Mouse (Mus musculus) lung, adult 2 months (tissue): ENCODE measurements at regions not wholly inside any gene's neighbourhood (a gene's known extent, or its start where the extent isn't known, plus 50 kb on each side); places are given as distances from the start of the nearest gene placed in this dataset.
A peak's percentile ranks its signal among the peaks of the same experiment; 100 is the strongest.

ENCODE experiments used
- DNase-seq: peaks from one replicate; pipeline ENCODE4 v3.0.0; 2022
- H3K4me1 ChIP-seq: fragments of 200-500 bp; 2 replicates; pipeline ENCODE4 v1.6.1; 2011; ENCODE audit warnings: low read length; ENCODE audit not compliant: control insufficient read depth, insufficient read depth
- H3K4me3 ChIP-seq: fragments of 200-500 bp; replicated peaks from 2 replicates; pipeline ENCODE3; 2011; ENCODE audit warnings: low read depth, mild to moderate bottlenecking, control low read depth, low read length; ENCODE audit errors: extremely low read depth
- CTCF ChIP-seq: fragments of 200-500 bp; IDR thresholded peaks from 2 replicates; pipeline ENCODE4 v1.5.1; 2011; ENCODE audit warnings: mild to moderate bottlenecking, low read length, control low read depth; ENCODE audit not compliant: insufficient read depth
- POLR2A ChIP-seq: fragments of 200-500 bp; IDR thresholded peaks from 2 replicates; pipeline ENCODE4 v1.6.1; 2011; ENCODE audit warnings: low read depth, mild to moderate bottlenecking, control low read depth, low read length, borderline replicate concordance; ENCODE audit errors: extremely low read depth
- WGBS: fragments of 180-500 bp; shearing (Covaris S2); methylation state at CpG from one replicate; pipeline ENCODE4 v1.1.7; 2018; 5-methylcytosine and 5-hydroxymethylcytosine counted together

DNA sequence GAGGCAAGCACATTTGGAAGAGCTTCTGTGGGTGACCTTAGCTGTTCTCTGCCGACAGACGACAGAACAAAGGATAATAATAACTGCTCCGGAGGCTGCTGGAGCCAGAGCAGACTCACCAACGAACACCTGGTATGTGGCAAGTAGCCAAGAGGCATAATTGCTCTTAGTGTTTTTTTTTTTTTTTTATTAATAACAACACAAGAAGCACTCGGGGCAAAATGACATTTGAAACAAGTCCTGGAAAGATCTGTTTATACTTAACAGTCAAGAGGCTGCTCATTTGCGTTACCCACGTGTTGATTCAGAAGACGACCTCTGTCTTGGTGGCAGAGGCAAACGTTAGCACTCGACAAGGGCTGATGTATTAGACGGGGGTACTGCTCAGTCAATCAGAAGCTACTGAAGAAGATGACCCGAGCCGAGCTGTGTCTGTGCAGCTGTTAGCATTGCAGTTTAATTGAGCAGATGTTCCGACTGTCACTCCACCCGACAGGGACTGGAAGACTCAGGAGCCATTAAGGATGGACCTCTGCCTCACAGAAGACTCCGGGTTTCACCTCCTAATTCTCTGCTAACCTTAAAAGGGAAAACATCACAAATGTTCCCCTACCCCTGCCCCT lies 137.8 kb upstream of the Mdm1 start:
- 26% methylated on average over 16 of the region's 16 CpGs for WGBS
- no peak for TF ChIP-seq POLR2A
- no peak for TF ChIP-seq CTCF
- Histone ChIP-seq H3K4me3 (no peak overlapping the region), H3K4me1 (no peaks in the 10 kb centered on the region; the same call in 1 of the 2 replicates)
- DNase-seq = peak; percentile 1

DNA sequence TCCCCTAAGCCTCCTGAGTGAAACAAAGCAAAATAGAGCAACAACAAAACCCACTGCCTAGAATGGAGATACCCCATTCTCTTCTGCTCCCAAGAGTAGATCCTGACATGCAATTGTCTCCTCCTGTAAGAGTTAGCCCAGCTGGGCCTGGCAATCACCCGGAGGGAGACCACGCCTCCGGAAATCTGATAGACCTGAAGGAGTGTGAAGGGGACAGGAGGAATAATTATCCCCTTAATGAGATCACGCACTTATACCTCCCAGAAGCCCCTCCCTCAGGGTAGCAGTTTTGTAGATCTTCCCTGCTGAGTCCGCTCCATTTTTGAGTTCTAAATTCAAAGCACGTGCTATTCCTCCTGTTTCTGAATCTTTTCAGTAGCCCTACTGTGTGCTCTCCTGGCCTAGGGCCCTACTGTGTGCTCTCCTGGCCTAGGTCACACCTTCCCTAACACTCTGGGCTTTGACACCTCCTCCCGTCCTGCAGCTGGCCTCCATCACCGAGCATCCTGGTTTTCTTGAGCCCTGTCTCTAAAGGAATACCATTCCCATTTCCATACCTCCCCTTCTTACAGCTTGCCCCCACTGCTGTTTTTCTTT lies 137.2 kb upstream of the Mdm1 start:
- no peak for DNase-seq
- WGBS = 72% methylated on average over 8 of the region's 8 CpGs
- no peaks in the 10 kb centered on the region; the same call in 1 of the 2 replicates for H3K4me1 ChIP-seq
- TF ChIP-seq CTCF (no peak), POLR2A (no peak)
- H3K4me3 ChIP-seq = no peak overlapping the region

DNA sequence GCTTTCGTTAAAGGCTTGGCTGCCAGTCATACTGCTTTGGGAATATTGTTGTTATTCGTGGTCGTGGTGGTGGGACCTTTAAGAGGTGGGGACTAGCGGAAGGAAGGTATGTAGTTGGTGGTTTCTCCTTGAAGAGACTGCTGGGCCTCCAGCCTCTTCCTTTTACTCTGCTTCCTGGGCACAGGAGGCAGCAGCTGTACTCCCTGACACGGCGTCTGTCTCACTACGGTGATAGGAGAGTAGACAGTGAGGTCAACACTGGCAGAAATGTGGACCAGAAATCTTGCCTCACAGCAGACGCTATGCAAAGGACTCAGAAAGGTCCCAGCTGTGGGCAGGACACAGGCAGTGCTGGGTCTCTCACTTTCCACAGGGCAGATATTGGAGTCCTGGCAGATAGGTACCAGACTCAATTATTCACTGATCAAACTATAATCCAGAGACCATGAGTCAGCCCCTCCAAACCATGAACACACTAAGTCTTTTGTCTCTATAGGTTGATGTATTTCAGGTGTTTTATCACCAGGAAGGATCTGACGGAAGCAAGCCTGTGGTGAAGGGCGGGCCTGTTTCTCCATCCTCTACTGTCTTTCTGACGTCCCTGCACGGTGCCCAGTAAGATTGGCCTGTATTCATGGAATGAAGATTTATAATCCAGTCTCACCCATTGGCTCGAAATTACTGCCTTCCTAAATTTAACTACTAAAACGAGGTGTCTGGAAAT lies 134.6 kb upstream of the Mdm1 start:
- no peak for DNase-seq

DNA sequence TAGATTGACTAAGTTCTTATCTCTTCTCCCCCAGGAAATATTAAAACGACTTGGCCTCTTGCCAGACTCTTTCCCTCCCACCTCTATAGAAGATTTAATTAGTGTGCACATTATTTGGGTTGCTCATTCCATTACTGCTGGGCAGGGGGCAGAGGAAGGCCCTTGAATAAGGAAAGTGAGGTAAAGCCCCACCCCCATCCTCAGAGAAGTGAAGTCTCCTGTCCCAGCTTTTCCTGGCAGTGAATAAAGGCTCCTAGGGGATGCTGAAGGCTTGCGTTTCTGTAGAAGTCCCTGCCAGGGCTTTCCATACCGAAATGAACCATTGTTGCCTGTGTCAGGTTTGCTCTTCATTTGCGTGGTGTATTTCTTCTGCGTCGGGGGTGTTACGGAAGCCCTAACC lies 133.8 kb upstream of the Mdm1 start:
- TF ChIP-seq CTCF (no peak), POLR2A (no peak)
- Histone ChIP-seq H3K4me3 (no peak overlapping the region), H3K4me1 (peaks cover 9% of the 10 kb centered on the region)
- no peak for DNase-seq
- 84% methylated on average over 7 of the region's 7 CpGs for WGBS

More for the DNA sequence above, 134.6 kb upstream of the Mdm1 start:
- TF ChIP-seq POLR2A = no peak
- WGBS = 52% methylated on average over 14 of the region's 14 CpGs
- Histone ChIP-seq H3K4me1 (peaks cover 5% of the 10 kb centered on the region), H3K4me3 (no peak overlapping the region)

DNA sequence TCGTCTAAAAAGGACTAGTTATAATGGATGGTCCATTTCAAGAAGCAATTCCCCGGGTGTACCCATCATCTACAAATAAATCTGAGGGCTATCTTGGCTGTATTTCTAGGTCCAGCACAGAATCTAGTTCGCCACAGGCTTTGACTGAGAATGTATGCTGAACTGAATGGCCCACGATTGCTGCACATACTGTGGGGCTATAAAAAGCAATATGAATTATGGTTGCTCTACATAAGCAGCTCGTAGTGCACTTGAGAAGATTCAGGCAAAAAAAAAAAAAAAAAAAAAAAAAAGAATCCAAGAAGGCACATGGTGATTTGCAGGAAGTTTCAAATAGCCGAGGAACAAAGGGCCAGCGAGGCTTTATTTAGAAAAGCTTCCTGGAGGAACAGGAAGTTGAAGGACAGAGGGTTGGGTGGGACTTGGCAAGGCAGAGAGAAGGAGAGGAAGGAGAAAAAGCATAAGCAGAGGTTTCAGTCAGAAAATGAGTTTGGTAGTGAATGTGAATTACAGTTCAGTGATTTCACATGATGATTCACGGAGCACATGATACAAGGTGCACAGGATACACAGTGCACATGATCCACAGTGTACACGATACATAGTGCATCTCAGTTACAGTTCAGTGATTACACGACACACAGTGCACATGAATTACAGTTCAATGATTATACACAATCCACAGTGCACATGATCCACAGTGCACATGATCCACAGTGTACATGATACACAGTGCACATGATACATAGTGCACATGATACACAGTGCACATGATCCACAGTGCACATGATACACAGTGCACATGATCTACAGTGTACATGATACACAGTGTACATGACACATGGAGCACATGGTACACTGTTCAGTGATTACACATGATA lies 129.7 kb upstream of the Mdm1 start:
- no peak for DNase-seq
- 46% methylated on average over 10 of the region's 10 CpGs for WGBS
- Histone ChIP-seq H3K4me3 (no peak overlapping the region), H3K4me1 (peaks cover 9% of the 10 kb centered on the region)
- TF ChIP-seq CTCF = no peak
- TF ChIP-seq POLR2A = no peak

DNA sequence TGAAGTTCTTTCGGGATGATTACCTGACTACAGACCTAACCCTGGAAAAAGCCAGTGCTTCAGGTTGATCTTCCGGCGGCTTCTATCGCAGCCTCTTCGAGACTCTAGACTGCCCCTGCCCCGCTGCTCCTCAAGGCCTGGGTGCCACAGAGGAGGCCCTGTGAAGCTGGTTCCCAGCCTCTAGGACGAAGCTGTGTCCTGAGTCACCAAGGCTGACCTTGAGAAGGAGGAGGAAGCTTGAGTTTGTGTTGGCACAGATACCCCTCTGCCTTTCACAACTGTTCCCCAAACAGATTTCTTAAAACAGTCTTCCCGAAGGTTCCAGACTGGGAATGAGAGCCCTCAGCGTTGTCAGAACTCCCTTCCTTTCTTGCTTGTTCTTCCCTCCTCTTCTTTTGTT lies 112.8 kb upstream of the Mdm1 start:
- Histone ChIP-seq H3K4me1 (no peaks in the 10 kb centered on the region), H3K4me3 (no peak overlapping the region)
- WGBS = 65% methylated on average over 9 of the region's 9 CpGs
- no peak for TF ChIP-seq POLR2A
- no peak for TF ChIP-seq CTCF
- DNase-seq = no peak

DNA sequence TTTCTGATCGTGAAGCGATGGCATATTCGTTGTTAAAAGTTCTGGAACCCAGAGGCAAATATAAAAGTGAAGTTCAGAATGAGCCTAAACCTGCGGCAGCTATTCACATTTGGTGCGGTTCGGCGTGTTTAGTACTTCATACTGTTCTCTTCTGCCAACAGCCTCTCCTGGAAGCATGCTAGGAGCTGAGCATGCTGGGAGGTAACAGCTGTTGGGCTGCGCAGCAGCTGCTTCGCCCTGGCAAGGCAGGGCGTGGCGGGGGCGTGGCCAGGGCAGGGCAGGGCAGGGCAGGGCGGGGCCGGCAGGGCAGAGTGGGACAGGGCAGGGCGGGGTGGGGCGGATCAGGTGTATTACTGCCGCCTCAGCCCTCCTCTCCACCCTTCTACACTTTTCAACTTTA lies 107.2 kb upstream of the Mdm1 start:
- Histone ChIP-seq H3K4me3 (no peak overlapping the region), H3K4me1 (no peaks in the 10 kb centered on the region)
- TF ChIP-seq CTCF (no peak), POLR2A (no peak)
- DNase-seq = no peak
- WGBS = 81% methylated on average over 17 of the region's 17 CpGs

DNA sequence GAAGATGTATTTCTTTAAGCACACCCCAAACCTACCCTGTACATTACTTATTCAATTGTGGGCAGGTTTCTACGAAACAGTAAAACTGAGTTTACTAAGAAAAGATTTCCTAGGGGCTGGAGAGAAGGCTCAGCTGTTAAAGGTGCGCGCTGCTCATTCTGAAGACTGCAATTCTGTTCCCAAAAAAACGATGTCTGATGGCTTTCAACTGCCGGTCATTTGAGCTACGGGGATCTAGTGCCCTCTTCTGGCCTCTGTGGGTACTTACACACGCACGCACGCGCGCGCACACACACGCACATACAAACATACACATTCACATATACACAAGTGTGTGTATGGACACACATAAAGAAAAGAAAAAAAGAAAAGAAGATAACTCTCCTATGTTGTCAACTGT lies 106.6 kb upstream of the Mdm1 start:
- Histone ChIP-seq H3K4me1 (no peaks in the 10 kb centered on the region), H3K4me3 (no peak overlapping the region)
- TF ChIP-seq CTCF (0 out of 2 replicates have a peak, but pooled peaks have one; percentile 1), POLR2A (no peak)
- no peak for DNase-seq
- WGBS = 94% methylated on average over 13 of the region's 13 CpGs

DNA sequence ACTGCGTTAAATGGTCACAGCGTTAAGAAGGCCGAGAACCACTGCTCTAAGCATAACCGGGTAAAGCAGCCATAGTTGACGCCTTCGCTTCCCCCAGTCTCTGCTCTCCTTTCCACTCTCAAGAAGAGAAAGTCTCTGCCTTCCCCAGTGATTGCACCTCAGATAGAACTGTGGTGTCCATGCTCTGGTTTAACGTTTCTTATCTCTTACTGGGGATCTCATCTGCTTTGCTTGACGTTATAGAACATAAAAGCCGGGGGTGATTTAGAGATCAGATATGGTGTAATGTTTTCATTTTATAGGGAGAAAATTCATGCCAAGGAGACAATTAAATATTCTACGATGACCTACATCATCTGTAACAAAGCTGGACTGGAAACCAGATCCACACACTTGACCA lies 103.1 kb upstream of the Mdm1 start:
- Histone ChIP-seq H3K4me3 (no peak overlapping the region), H3K4me1 (no peaks in the 10 kb centered on the region)
- WGBS = 93% methylated on average over 10 of the region's 10 CpGs
- DNase-seq = no peak
- TF ChIP-seq CTCF (no peak), POLR2A (no peak)
